Mouse (Mus musculus) forelimb bud, embryonic 11.5 days (tissue): ENCODE measurements around the gene Hlf.

Experiments used
- DNase-seq: peaks from one replicate; pipeline ENCODE4 v3.0.0-alpha.2; 2012; ENCODE audit warnings: low read depth, low spot score

The Hlf gene

DNA sequence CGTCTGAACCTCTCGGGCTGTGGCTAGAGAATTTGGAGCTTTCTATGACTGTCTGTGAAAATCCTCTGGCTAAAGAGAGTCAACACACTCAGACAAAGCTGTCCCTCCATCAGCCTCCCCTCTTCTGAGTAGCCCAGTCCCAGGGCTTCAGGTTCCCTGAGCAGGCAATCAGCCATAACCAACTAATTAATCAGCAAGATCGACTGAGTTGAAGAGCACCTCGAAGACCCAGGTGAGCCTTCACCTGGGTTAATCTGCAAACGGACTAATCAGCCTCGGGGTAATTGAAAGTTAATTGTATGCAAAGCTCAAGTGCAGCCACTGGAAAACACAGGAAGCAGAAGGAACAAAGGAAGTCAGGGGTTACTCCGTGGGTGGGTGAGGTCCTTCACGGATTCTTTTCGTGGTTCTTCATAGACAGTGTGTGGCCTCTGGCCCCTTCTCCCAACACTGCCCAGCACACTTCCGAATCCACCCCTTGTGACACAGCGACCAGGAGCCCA lies 19.9 kb downstream of the Hlf start:
- DNase-seq: no peak

DNA sequence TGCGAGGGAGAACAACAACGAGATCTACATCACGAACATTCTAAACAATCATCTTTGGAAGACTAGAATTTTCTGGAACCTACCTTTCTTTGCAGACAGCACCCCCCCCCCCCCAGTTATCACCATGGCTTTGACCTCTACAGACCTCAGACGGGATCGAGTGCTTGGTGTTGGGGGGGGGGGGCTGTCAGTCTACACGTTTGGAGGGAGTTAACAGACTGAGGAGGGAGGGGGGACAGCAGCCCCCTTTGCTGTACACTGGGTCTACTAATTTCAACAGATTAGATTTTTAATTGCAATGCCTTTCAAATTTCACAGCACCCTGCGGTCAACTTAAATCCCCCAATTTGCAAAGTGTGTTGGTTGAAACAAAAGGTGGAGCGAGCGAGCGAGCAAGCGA lies 20.3 kb downstream of the Hlf start:
- no peak for DNase-seq

GRCm38 (mm10) chr11:90369605-90370004 lies 21.1 kb downstream of the Hlf start:
- no peak for DNase-seq

- no peak for DNase-seq
Measured at GRCm38 (mm10) chr11:90369115-90369514, 21.6 kb downstream of the Hlf start.

DNA sequence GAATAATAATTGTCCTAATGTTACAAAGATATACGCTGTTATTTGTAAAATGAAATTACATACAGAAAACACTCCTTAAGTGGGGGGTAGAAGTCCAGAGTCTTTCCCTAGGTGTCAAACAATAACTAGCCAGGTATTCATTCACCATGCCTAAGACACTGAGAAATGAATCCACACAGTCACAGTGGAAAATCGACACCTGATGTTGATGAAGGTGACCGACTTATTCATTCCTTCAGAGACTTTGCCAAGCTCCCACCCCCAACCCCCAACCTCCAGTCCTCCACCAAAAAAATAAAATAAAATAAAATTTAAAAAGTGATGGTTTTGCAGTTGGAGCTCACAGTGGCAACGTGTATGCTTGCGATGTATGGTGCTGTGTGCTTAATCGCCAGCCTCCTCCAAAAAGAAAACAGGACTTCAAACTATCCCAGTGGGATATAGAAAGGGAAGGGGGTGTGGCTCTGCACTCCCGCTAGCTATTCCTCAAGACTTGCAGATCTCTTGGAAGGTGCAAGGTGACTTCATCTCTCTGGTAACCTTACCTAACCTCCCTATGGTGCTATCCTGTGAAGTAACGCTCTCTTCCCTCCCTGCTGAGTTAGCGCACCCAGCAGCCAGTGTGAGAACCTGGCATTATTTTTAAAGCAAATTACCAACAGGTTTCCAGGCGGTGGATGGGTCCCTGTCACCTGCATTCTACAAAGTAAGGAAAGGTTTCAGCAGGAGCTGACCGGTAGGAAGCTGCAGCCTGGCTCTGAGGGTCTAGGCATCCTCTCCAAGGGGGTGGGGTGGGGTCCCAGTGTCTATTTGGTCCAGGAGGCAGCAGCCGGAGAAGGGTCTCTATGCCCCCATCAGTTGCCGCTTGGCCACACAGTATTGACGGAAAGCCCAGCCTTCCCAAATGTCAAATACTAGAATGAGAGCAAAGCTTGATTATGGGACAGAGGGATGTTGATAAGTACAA lies 22.5 kb downstream of the Hlf start:
- DNase-seq: no peak

GRCm38 (mm10) chr11:90364865-90365264 lies 25.8 kb downstream of the Hlf start:
- no peak for DNase-seq

- no peak for DNase-seq
Measured at GRCm38 (mm10) chr11:90363821-90364497, 26.7 kb downstream of the Hlf start.

GRCm38 (mm10) chr11:90363406-90363805 lies 27.3 kb downstream of the Hlf start:
- no peak for DNase-seq

- DNase-seq: no peak
Measured at GRCm38 (mm10) chr11:90360536-90360935, 30.2 kb downstream of the Hlf start.

DNA sequence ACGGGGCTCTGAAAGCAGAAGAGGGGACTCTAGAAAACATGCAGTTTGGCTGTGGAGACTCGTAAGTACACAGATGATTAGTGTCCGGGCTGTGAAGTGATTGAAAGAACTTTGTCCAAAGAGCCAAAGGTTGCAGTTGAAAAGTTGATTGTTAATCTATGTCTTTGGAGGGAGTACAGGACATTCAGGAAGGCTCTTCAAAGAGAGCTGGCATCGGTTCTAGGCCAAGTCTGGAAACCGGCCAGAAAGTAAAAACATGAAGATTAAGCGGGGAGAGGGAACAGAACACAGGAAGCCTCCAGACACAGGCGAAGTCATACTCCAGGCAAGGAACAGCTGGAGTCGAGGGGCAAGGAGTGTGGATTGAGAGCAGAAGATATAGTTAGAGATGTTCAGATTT lies 32.6 kb downstream of the Hlf start:
- DNase-seq: no peak

GRCm38 (mm10) chr11:90357371-90357770 lies 33.3 kb downstream of the Hlf start:
- DNase-seq: no peak

DNA sequence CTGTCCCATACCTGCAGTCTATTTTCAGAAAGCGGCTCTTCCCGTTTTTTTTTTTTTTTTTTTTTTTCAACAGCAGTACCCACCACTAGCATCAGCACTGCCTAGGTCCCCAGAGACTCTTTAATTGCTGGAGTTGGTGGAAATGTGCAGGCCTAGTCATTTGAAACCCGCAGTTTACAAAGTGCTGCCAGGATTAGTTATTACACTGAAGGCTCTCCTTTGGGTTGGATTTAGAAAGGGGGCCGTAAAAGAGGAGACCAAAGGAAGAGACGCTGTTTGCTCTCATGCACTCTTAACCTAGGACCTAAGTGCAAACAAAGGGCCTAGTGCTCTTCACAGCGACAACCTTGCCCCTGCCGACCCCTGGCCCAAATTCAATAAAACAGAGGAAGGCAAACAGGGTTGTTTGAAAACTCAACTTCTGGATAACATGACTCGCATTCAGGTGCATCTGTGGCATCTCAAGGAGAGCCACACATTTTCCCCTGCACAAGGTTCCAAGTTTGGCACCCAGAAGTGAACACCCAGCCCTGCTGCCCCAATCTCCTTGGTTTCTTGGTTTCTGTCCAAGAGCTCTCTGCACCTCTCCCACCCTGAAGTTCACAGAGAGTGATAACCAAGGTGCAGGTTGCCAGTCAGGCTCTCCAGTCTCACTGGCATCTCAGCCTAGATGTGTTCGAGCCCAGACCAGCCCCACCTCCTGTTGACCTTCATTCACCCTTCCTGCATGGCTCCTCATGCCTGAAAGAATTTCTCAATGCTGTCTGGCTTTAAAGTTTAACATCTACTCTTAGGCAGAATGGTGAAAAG lies 34.0 kb downstream of the Hlf start:
- DNase-seq: no peak

- no peak for DNase-seq
Measured at GRCm38 (mm10) chr11:90356036-90356435, 34.7 kb downstream of the Hlf start.

DNA sequence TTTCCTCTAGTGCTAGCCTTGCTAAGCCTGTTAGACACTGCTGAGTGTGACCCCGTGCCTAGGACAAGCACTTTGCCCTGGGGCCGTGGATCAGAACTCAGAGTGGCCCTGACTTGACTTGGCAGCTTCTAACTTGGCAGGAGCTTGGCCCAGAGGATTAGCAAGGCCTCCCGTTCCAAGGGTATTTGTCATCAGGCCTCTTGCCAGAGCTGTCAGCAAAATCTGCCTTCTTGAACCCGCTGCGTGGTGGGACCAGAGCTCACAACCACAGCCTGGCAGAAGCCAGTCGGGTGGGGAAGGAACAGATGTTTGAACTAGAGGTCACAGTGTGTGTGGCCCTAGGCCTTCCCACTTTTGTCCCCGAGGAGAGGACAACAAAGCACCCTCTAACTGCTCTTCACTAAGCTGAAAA lies 35.4 kb downstream of the Hlf start:
- no peak for DNase-seq

- DNase-seq: no peak
Measured at GRCm38 (mm10) chr11:90352696-90353095, 38.0 kb downstream of the Hlf start.

GRCm38 (mm10) chr11:90350153-90350512 lies 40.6 kb downstream of the Hlf start:
- DNase-seq: no peak

GRCm38 (mm10) chr11:90349486-90350152 lies 41.1 kb downstream of the Hlf start:
- no peak for DNase-seq

- no peak for DNase-seq
Measured at GRCm38 (mm10) chr11:90347667-90348459, 42.8 kb downstream of the Hlf start.

- DNase-seq: no peak
Measured at GRCm38 (mm10) chr11:90345746-90346145, 44.9 kb downstream of the Hlf start.

GRCm38 (mm10) chr11:90342858-90343257 lies 47.8 kb downstream of the Hlf start:
- no peak for DNase-seq

DNA sequence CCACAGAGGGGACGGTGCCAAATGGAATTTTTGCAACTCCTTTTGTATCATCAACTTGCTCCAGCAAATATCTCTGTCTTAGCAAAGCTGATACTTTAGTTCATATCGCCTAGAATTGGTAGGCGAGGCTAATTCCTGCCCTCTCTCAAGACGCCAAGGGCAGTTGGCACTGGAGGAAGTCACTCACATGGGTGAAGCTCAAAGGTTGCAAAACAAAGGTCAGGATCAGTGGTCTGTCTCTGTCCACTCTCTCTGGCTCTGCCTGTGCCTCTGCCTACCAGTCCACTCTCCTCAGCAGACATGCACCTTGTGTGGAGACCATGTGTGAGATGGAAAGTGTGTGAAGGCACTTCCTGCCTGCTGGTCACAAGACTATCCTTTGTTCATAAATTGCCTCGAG lies 48.4 kb downstream of the Hlf start:
- no peak for DNase-seq
